Mouse (Mus musculus) adrenal gland, postnatal 10 days (tissue): ENCODE data around the gene Wwox. TPM values are rescaled to one million over a fixed set of nuclear protein-coding genes. Genes with fewer than 3 reads are reported as not detected.

Experiments used
- DNase-seq: peaks from one replicate; pipeline ENCODE4 v3.0.0; 2021; ENCODE audit warnings: mixed read lengths
- total RNA-seq, 2 experiments: library from RNA; stranded (reverse); gene quantifications; 2 replicates each; pipeline ENCODE4 v1.2.3; 2021

Wwox gene
- total RNA-seq, 2 experiments from 2014 or later = 20.8 to 28.4 TPM

DNA sequence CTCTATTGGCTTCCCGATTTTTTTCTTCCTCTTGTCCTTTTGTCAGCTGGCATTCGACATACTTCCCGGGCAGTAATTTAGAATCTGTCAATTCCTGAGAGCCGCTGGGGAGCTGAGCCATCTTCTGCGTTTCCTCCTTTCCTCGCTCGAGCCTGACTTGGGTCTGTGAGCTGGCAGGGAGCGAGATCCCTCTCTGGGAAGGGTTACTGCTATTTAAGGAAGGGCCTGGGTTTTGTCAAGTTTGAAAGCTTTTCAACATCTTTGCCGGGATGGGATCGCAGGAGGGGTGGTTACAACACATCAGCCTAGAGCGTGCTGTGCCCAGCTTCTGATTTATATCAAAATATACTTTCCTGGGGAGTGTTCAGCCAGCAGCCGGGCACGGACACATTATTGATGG lies 725.4 kb downstream of the Wwox start:
- no peak for DNase-seq

DNA sequence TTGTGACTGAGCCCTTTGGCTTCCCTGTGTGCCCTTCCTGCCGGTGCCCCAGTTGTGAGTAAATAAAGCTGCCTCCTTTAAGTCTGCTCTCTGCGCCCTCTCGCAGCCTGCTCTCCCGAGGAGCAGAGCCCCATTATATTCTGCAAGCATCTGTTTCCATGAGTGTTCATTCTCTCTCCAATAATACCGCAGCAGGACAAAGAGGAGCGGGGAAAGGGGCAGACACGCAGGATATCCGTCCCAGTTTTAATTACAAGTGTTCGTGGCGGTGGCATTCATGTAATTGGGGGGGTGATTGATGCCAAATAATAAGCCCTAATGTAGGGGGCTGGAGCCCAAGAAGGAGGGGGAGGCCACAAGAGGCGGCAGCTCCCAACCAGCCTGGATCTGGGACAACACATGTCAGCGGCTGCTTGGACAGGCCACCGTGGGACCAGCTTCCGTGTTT lies 734.2 kb downstream of the Wwox start:
- no peak for DNase-seq

DNA sequence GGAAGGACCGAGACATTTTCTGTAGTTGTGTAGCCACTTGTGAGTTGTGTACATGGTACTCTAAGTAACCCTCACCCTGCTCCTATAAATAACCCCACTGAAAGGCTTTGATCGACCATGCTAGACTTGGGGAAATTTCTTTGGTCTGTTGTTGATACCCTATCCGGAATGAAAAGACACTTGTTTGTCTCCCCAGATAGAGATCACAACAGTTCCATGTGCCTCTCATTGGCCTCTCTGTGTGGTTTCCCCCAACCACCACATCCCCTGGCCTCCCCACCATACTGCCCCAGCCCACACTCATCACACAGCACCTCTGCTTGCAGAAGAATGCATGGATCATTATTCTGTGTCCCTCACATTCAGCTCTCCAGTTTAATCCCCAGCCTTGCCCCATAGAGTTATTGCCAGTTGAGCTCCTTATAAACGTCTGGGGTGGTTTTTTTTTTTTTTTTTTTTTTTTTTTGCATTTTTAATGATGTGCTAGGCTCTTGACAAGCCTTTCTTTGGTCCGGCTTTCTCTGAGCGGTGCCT lies 746.0 kb downstream of the Wwox start:
- no peak for DNase-seq

DNA sequence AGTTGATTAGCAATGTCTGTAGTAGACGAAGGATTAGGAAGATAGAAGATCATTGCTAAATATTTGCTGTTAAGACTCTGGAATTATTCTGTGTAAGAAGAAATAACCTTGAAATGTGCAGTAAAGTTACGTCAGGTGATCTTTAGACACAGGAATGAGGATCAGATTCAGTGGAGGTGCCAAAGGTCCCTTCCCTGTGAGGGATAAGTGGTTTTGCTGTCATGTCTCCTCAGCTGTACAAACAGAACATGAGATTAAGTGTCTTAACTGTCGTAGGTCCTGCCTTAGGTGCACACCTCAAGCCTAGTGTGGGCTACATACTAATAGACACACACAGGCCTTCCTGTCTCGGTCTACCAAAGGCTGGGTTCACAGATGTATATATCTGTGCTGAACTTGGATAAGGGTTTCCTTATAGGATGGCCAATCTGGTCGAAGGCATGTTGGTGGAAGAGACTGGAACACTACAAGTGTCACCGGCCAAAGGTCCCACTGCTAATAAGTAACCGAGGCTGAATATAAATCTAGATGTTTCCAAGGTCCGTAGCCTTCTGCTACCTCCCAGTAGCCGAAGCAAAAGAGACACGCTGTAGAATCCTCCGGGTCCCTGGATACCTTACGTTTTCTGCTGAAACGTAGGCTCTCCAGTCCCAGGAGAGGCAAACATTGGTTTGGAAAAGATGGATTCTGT lies 746.8 kb downstream of the Wwox start:
- DNase-seq = no peak

DNA sequence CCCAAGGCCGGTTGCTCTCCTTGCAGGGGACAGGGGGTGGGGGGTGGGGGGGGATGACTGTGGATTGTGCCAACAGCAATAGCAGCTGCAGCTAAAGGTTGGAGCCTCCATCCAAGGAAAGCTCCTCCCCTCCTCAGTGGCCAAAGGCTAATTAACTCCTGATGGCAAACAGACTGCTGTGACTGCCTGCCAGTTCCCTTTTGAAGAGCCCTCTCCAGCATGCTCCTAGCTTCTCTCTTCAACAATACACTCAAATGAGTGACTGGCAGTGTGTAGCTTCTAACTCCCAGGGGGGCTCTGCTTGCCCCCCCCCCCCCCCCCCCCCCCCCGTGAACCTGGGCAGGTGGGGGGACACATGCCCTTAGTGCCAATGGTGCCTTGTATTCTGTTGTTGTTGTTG lies 747.4 kb downstream of the Wwox start:
- peak; percentile 10 for DNase-seq

DNA sequence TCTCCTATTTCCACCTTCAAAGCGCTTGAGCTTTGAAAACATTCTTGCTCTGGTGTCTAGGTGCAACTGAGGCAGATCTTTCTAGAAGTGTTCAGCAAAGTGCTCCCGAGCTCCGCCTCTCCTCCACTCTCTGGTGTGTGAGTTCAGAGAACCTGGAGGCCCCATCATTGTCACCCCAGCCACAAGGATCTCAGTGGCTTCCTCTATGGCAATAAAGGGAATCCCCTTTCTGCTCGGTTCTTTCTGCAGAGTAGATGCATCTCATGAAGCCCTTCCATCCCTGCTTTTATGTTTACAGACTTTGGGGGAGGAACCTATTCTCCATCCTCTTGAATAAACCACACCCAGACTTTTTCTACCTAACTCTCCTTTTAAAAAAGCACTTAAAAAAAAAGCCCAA lies 749.0 kb downstream of the Wwox start:
- no peak for DNase-seq

DNA sequence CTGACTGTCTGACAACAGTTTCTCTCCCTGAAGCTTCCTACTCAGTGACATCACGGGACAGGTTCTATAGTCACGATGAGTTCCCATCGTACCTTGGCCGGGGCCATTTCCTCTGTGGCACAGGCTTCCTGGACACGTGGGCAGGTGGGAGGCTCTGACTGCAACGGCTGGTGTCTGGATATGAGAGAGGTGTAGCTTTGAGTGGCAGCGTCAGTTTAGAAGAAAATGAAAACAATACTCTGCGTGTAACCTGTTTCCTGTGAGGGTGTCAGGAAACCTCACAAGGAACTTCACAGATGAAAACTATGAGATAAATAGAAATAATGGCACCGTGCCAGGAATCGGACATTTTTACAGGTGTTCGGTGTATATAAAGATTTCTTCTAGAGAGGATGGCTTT lies 750.4 kb downstream of the Wwox start:
- no peak for DNase-seq

DNA sequence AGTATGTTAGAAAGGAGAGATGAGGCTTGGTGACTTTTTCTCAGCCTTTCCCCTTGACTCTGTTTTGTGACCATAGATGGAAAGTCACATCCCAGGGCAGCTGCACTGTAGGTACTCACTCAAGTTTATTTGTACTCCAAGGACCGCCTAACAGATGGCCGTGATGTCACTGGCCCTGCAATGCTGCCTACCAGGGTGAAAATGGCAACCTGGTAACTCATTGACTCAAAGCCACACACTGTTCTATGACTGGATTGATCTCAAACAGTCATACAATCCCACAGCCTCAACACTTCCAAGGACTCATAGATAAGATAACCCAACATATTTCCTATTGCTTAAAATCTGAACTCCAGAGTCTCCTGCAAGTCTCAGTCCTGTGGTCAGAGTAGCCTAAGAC lies 754.3 kb downstream of the Wwox start:
- no peak for DNase-seq

DNA sequence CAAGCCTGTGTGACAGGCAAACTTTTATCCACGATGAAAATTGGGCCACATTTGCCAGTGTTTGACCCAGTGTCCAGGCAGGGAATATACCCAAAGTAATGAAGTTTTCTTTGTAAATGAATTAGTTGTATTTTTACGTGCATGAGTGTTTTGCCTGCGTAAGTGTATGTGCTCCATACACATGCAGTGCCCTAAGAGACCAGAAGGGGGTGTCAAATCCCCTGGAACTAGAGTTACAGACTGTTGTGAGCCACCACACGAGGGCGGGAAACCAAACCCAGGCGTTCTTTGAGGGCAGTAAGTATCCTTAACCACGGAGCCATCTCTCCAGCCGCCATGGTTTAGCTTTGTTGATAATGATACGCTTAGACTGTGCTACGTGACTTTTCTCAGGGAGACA lies 755.9 kb downstream of the Wwox start:
- DNase-seq = no peak

DNA sequence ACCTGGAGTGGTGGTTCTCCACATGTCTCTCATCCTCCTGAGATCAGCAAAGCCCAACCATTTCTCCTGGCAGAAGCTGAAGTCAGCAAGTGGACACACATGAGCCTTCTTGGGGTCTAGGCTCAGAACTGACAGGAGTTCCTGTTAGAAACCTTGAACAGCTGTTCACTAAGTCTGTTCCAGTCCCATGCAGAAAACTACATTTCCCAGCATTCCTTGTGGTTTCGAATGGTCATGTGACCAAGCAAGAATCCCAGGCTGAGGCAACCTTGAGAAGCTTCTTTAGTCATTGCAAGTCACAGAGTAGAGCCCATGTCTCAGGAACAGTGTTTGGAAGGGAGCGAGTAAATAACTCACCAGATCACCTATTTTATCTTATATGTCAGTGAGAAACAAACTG lies 757.4 kb downstream of the Wwox start:
- peak; percentile 23 for DNase-seq

DNA sequence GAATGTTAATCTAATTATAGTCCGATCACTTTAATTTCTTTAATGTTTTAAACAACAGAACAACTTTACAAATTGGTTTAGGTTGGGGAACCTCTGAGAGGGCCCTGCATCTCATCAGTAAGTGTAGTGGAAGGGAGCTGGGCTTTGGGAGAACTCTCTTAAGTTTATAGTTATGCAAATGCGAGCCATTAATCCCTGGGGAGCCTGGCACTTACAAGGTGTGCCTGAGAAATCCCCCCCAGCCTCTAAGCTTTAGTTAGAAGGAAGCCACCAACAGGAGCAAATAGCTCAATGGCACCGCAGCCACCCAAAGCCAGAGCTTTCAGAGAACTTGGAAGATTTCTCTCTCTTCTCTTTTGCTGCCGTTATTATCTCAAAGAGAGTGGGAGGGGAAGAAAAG lies 759.7 kb downstream of the Wwox start:
- no peak for DNase-seq

DNA sequence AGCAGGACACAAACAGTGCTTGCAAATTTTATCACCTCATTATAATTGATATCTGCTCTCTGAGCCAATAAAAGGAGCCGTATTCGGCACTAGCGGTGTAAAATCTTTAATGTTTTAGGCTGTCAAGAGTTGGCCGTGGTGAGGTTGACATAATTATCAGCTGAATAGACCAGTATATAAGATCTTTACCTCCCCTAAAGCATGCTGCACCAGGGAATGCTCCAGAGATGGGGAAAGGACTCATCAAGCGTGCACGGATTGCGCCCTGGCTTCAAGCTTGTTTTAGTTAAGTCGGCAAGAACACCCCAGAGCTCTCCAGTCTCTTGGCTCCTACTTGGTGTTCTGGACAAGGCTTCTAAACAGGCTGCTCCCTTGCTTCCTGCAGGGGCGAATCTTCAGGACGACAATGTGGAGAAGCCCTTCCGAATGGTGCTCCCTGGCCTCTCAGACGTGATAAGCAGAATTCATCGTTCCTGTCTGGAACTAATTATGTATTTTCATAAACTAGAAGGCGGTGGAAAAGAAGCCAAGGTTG lies 760.2 kb downstream of the Wwox start:
- DNase-seq = no peak

DNA sequence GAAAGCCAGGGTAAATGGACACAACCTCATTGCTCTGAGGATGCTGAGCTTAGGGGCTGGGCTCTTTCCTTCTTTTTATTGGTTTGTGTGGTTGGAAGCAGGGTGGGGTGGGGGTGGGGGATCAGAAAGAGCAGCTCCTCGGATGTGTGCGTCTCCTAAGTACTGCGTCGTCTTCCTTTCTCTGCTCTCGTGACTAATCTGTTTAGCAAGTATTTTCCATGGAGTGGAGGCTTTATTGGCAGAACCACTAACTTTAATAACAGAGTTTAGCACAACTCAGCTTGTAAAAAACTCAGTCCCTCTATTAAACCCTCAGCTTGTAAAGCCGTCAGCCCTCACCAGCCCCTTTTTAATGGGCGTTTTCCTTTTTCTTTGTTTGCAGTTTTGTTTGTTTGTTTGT lies 762.3 kb downstream of the Wwox start:
- DNase-seq = no peak

DNA sequence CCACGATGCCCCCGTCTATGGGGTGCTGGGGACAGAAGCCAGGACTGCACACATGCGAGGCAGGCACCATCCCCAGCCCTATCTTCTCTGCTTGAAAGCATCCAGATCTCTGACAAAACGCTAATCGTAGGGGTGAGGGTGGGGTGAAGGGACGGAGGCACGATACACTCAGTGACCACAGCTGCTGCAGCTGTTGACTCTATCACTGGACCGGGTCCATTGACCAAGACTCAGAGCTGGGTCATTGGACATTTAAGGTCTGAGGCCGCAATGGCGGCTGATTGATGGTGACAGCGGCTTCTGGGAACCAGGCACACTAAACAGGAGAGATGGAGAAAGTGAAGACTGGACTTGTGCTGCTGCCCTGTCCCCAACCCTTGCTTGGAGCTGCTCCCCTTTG lies 768.0 kb downstream of the Wwox start:
- DNase-seq = no peak

DNA sequence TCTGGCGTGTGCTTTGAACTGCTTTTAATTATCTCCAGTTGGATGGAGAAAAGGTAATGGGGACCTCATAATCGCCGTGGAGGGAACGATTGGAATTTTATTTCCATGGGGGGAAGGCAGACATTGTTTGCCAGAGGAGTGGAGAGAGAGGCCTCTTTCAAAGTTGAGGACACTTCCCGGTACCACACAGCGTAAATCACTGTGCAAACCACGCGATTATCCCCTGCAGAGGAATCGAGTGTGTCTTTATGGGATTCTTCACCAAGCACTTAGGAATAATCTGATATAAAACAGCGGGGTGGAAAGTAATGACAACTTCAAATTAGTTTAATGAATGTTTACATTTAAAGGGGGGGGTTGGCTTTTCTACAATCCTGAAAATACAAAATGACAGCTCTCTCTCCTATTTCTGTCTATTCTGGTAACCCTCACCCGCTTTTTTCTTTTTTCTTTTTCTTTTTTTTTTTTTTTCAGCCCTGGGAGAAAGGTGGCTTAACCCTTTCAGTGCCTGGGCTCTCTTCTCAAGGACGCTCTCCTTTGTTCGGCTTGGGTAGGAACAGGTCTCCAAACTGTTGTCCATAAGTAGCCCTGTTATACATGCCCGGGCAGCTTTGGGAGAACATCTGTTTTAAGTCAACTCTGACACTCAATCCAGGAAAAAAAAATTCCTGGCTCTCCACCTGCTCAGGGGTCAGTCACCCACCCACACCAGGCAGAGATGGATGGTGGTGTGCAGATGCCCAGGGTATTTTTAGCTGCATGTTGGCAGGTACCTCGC lies 769.1 kb downstream of the Wwox start:
- no peak for DNase-seq

DNA sequence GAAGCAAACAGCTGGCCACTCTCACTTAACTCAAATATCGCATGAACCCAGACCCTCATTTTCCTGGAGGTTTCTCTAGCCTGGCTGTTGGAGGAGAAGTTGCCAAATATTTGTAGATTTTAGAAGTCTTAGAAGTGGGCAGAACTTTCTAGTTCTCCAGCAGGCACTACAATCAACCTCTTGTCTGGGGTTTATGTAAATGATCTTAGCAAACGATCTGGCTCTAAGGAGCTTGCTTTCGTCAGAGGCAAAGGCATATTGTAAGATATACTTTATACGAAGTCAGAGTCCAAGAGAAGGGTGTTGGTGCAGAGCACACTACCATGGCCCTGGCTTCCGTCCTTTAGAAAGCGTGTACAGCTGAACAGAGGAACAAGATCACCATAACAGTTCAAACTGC lies 770.6 kb downstream of the Wwox start:
- DNase-seq = no peak

DNA sequence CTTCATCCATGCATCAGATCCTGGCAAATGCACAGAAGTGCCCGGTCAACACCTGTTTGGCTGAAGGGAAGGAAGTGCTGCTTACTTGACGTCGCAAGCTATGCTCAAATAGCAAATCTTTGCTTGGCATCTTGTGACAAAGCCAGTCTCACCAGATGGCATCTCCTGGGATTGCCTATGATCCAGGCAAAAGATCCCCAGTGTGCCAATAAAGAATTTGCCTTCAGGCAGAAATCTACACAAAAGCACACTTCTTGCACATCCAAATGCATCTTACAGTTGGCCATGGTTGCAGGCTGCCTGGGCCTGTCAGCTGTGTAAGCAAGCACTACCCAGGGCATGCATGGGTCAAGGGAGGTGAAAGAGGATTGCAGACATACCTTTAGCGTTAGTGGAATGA lies 773.7 kb downstream of the Wwox start:
- DNase-seq = no peak

DNA sequence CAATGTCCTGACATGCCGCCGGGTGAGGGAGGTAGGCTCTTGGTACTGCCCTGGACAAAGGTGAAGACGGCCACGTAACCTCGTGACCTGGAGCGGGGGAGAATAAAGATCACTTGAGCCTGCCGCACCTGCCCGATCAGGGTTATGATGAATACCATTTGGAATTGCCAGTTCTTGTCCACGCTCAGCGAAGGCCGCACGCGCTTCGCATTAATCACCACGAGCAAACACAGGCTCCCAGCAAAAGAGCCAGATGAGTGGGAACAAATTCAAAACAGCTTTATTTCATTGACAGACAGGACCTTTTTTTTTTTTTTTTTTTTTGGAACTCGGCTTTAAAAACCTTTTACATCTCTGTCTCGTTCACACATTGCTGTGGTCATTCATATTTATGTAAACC lies 775.4 kb downstream of the Wwox start:
- no peak for DNase-seq

DNA sequence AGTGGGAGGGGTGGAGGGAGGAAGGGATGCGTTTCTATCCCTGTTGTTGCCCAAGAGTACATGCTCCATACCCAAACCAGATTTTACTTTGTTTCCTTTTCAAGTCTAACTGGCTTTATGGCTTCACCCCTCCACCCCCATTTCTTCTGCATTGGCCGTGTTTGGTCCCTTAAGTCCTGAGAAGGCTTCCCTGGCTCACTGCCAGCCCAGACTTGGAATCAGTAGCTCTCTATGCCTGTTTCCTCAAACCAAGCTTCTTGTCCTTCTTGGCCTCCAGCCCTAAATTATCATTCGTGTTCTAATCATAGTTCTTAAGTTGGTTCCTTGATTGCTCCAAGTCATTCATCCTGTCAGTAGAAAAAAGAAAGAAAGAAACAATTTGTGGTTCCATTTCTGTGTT lies 777.3 kb downstream of the Wwox start:
- peak; percentile 32 for DNase-seq

DNA sequence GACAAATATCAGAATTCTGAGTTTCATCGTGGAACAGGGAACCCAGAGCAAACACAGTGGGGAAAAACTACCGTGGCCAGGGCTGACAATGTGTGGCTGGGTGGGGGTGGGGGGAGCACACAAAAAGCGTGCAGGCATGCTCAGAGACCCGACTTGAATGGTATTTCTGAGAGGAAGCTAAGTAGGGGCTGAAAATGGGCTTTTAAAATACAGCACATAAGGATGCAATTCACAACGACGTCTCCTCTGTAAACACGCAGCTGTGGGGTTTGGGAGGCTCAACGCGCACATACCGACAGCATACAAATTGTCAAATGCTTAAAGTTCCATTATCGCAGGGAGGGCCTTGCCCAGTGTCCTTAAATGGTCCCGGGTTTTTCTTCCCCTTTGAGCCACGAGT lies 783.1 kb downstream of the Wwox start:
- DNase-seq = no peak

DNA sequence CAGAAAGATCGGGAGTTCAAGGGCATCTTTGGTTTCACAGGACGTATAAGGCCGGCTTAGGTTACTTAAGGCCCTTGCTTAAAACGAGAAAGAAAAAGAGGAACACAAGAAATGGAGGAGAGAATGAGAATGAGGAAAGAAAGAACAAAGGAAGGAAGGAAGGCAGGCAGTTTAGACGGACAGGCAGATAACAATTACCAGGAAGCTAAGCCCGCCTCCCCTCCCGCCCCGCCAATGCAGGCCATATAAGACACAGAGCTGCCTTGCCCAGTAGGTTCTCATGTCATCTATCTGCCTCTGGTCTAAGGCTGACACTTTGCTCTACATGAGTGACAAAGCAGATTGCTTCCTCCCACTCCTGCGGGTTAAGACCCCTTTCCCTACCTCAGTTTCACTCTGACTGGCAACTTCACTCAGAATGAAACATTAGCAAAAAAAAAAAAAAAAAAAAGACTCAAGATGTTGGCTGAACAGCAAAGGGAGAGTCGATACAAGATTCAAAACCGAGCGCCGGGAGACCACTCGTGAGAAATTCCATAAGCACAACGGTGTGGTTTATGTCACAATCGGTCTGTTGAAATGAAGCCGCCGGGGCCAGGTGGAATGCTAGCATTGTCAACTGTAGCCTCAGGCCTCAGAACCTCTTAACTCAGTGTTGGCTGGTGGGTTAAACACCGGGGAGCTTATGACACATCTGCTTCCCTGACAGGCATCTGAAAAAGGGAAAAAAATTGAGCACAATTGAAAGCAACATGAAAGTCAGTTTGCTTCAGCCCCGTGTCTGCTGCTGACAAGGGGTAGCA lies 787.5 kb downstream of the Wwox start:
- DNase-seq = no peak

DNA sequence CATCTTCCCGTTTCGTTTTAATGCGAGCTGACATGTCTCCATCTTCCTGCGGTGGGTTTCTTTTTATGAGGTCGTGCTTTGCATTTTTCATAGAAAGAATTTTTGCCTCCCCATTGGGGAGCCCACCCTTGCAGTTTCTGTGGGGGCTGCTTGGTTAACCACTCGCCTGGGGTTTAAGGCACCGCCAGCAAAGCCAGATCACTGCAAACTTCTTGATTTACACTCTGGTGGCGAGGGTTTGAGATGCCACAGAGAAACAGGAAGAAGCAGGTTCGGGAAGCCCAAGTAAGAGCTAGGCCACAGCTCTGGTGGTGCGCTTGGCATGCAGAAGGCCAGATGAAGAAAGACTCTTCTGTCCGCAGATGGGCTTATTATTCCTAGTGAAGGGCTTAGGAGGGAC lies 789.4 kb downstream of the Wwox start:
- DNase-seq = no peak

DNA sequence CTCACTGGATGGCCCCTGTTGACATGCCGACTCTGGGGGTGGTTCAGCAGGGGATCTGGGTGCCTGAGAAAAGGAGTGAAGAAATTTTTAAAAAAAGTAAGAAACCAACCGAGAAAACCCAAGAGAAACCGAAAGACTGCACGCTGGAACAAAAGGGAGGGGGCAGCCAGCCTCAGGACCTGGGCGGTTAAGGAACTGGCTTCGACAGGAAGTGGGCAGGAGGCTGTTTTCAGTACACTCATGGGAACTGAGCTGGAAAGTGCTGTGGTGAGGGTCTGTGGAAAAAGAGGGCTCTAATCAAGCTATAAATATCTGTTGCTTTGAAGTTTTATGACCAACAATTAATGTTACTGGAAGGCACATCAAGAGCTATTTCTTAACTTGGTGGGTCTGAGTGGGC lies 794.6 kb downstream of the Wwox start:
- no peak for DNase-seq
